Mouse (Mus musculus) MEL (cell line): Measurements from ENCODE around the gene Srpx. TPM values are rescaled to one million over a fixed set of nuclear protein-coding genes. Genes with fewer than 3 reads are reported as not detected.

Experiments
- DNase-seq: peaks from one replicate; pipeline ENCODE4 v3.0.0; 2011; ENCODE audit warnings: low read depth, low spot score
- H3K27ac ChIP-seq: 2 replicates; pipeline ENCODE4 v1.5.1; 2012; ENCODE audit warnings: low read depth, mild to moderate bottlenecking, control low read depth, low read length, moderate library complexity; ENCODE audit not compliant: control insufficient read depth
- H3K27me3 ChIP-seq, 2 experiments: fragments of 150-350 bp in 1 of 2; sonication (generic) in 1 of 2; 2 replicates each; pipeline ENCODE4 v1.6.1; 2012; ENCODE audit warnings: low read length in 2 of 2, mild to moderate bottlenecking in 2 of 2, improper control_type of control experiment in 1 of 2, moderate library complexity in 1 of 2; ENCODE audit not compliant: insufficient read depth in 2 of 2, control insufficient read depth in 1 of 2
- H3K36me3 ChIP-seq, 2 experiments: 2 replicates each; pipeline ENCODE4 v1.6.1; 2012 to 2014; ENCODE audit warnings: low read length in 2 of 2, improper control_type of control experiment in 1 of 2, inconsistent platforms in 1 of 2, mild to moderate bottlenecking in 1 of 2; ENCODE audit not compliant: insufficient read depth in 2 of 2, control insufficient read depth in 1 of 2
- H3K4me1 ChIP-seq, 2 experiments: fragments of 150-350 bp in 1 of 2; sonication (generic) in 1 of 2; 2 replicates each; pipeline ENCODE4 v1.6.1; 2012; ENCODE audit warnings: low read length in 2 of 2, improper control_type of control experiment in 1 of 2, mild to moderate bottlenecking in 1 of 2; ENCODE audit not compliant: insufficient read depth in 2 of 2, control insufficient read depth in 1 of 2
- H3K4me3 ChIP-seq, 2 experiments: fragments of 150-350 bp in 1 of 2; sonication (generic) in 1 of 2; 2 replicates each; pipeline ENCODE4 v1.5.1; 2012; ENCODE audit warnings: low read depth in 2 of 2, low read length in 2 of 2, mild to moderate bottlenecking in 2 of 2, moderate library complexity in 2 of 2, control low read depth in 1 of 2, improper control_type of control experiment in 1 of 2; ENCODE audit not compliant: control insufficient read depth in 1 of 2, insufficient read depth in 1 of 2
- H3K79me2 ChIP-seq: 2 replicates; pipeline ENCODE4 v1.6.1; 2012; ENCODE audit warnings: mild to moderate bottlenecking, low read length, moderate library complexity; ENCODE audit not compliant: control insufficient read depth, poor library complexity, insufficient read depth
- H3K9ac ChIP-seq: 2 replicates; pipeline ENCODE4 v1.6.1; 2012; ENCODE audit warnings: low read depth, mild to moderate bottlenecking, control low read depth, low read length, moderate library complexity; ENCODE audit not compliant: control insufficient read depth, poor library complexity, severe bottlenecking
- H3K9me3 ChIP-seq: fragments of 150-350 bp; sonication (generic); replicated peaks from 2 replicates; pipeline ENCODE4 v1.6.1; 2012; ENCODE audit warnings: mild to moderate bottlenecking, low read length, improper control_type of control experiment, moderate library complexity; ENCODE audit not compliant: insufficient read depth
- CHD2 ChIP-seq: IDR thresholded peaks from 2 replicates; pipeline ENCODE4 v1.6.1; 2011; ENCODE audit warnings: low read length, improper control_type of control experiment
- EP300 ChIP-seq, 2 experiments: IDR thresholded peaks; 2 replicates each; pipeline ENCODE4 v1.6.1; 2011; ENCODE audit warnings: improper control_type of control experiment in 2 of 2, low read length in 2 of 2, low read depth in 1 of 2, mild to moderate bottlenecking in 1 of 2
- JUND ChIP-seq: IDR thresholded peaks from 2 replicates; pipeline ENCODE4 v1.6.1; 2011; ENCODE audit warnings: low read depth, mild to moderate bottlenecking, improper control_type of control experiment, low read length
- MAFK ChIP-seq: IDR thresholded peaks from 2 replicates; pipeline ENCODE4 v1.6.1; 2011; ENCODE audit warnings: low read depth, mild to moderate bottlenecking, low read length, improper control_type of control experiment, borderline replicate concordance
- MAZ ChIP-seq: IDR thresholded peaks from 2 replicates; pipeline ENCODE4 v1.6.1; 2012; ENCODE audit warnings: low read depth, mild to moderate bottlenecking, inconsistent platforms, low read length, improper control_type of control experiment
- MEF2A ChIP-seq: IDR thresholded peaks from 2 replicates; pipeline ENCODE4 v1.6.1; 2014; ENCODE audit warnings: low read depth, mild to moderate bottlenecking, inconsistent platforms, low read length, improper control_type of control experiment; ENCODE audit not compliant: poor library complexity, insufficient replicate concordance, severe bottlenecking; ENCODE audit errors: extremely low read depth
- NELFE ChIP-seq: IDR thresholded peaks from 2 replicates; pipeline ENCODE4 v1.6.1; 2011; ENCODE audit warnings: low read depth, low read length, improper control_type of control experiment
- NRF1 ChIP-seq: IDR thresholded peaks from 2 replicates; pipeline ENCODE4 v1.6.1; 2014; ENCODE audit warnings: low read depth, mild to moderate bottlenecking, inconsistent platforms, low read length, improper control_type of control experiment, moderate library complexity; ENCODE audit not compliant: poor library complexity, insufficient read depth, severe bottlenecking
- POLR2A ChIP-seq, 2 experiments: IDR thresholded peaks; 2 replicates each; pipeline ENCODE4 v1.6.1; 2011 to 2012; ENCODE audit warnings: low read length in 2 of 2, mild to moderate bottlenecking in 2 of 2, control low read depth in 1 of 2, improper control_type of control experiment in 1 of 2, low read depth in 1 of 2, moderate library complexity in 1 of 2; ENCODE audit not compliant: control insufficient read depth in 1 of 2, insufficient read depth in 1 of 2, poor library complexity in 1 of 2
- POLR2AphosphoS5 ChIP-seq: IDR thresholded peaks from 2 replicates; pipeline ENCODE4 v1.6.1; 2012; ENCODE audit warnings: low read depth, borderline replicate concordance, mild to moderate bottlenecking, inconsistent platforms, low read length, moderate library complexity, mixed read lengths
- RCOR1 ChIP-seq: IDR thresholded peaks from 2 replicates; pipeline ENCODE4 v1.6.1; 2012; ENCODE audit warnings: low read depth, mild to moderate bottlenecking, inconsistent platforms, low read length, improper control_type of control experiment
- TAL1 ChIP-seq: IDR thresholded peaks from 2 replicates; pipeline ENCODE4 v1.6.1; 2012; ENCODE audit warnings: mild to moderate bottlenecking, inconsistent platforms, low read length, moderate library complexity, mixed read lengths
- TBP ChIP-seq: IDR thresholded peaks from 2 replicates; pipeline ENCODE4 v1.8.0; 2011; ENCODE audit warnings: low read depth, low read length, improper control_type of control experiment
- TCF12 ChIP-seq: IDR thresholded peaks from 2 replicates; pipeline ENCODE4 v1.6.1; 2014; ENCODE audit warnings: low read depth, mild to moderate bottlenecking, inconsistent platforms, low read length, improper control_type of control experiment, moderate library complexity
- ZKSCAN1 ChIP-seq: IDR thresholded peaks from 2 replicates; pipeline ENCODE4 v1.6.1; 2012; ENCODE audit warnings: low read depth, mild to moderate bottlenecking, inconsistent platforms, low read length, improper control_type of control experiment, moderate library complexity
- ZMIZ1 ChIP-seq: IDR thresholded peaks from 2 replicates; pipeline ENCODE4 v1.6.1; 2012; ENCODE audit warnings: low read depth, mild to moderate bottlenecking, inconsistent platforms, low read length, improper control_type of control experiment, moderate library complexity
- polyA plus RNA-seq, 2 experiments: library from polyadenylated mRNA; stranded (reverse) in 1 of 2; unstranded in 1 of 2; fragments of >175 nt in 1 of 2; fragments of >200 nt in 1 of 2; gene quantifications; 2 replicates each; pipeline versions ENCODE4 v1.2.1 to v1.2.4; 2012; ENCODE audit warnings: low replicate concordance in 2 of 2, low read depth in 1 of 2; ENCODE audit not compliant: insufficient read length in 2 of 2, insufficient read depth in 1 of 2, missing spikeins in 1 of 2
- total RNA-seq: library from RNA; depleted of rRNA; stranded (reverse); fragments of 300-350 nt; gene quantifications from 2 replicates; pipeline ENCODE4 v1.2.3, GENCODE M21; 2012

Srpx gene
- total and polyA plus RNA-seq, 3 experiments: not detected

DNA sequence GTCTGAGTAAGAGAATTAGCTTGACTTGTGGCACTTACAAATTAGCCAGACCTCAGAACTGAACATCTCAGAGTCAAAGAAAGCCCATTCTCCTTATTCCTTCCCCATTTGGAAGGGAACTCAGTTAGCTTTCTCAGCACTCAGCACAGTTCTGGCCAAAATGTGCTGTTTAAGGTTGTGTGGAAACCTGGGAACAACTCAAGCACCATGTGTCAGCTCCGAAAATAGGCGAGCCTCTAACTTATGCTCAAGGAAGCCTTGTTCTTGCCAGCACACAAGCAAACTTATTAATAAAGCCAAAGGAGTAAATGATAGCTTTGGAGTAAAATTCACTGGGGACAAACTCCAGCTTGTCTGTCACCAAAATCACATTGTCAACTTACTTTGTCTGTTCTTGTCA, 54.1 kb downstream of the Srpx start:
- Histone ChIP-seq H3K27me3 (no peaks in the 10 kb centered on the region), H3K4me3 (no peak overlapping the region), H3K36me3 (no peaks in the 10 kb centered on the region), H3K79me2 (no peaks in the 10 kb centered on the region), H3K4me1 (no peaks in the 10 kb centered on the region), H3K9me3 (no peaks in the 10 kb centered on the region), H3K9ac (no peak overlapping the region), H3K27ac (no peak overlapping the region)
- DNase-seq: no peak
- no peak for TF ChIP-seq NRF1
- no peak for TF ChIP-seq MAFK

- no peak for TF ChIP-seq RCOR1
- TF ChIP-seq MAZ: no peak
- TF ChIP-seq TBP: no peak
- no peak for TF ChIP-seq NELFE
- no peak for TF ChIP-seq POLR2A (IDR thresholded peaks at IDR 0.05; ENCODE audit: control insufficient read depth in 1 of 2, insufficient read depth in 1 of 2, low read depth in 1 of 2, low read length in 2 of 2, poor library complexity in 1 of 2)
- no peak for TF ChIP-seq ZKSCAN1
- no peak for TF ChIP-seq ZMIZ1
- Histone ChIP-seq H3K27me3 (no peaks in the 10 kb centered on the region), H3K4me1 (no peaks in the 10 kb centered on the region), H3K9ac (no peak overlapping the region), H3K27ac (no peak overlapping the region), H3K79me2 (no peaks in the 10 kb centered on the region), H3K4me3 (no peak overlapping the region), H3K36me3 (no peaks in the 10 kb centered on the region), H3K9me3 (no peaks in the 10 kb centered on the region)
- DNase-seq: no peak
These were observed 55.3 kb downstream of the Srpx start for GRCm38 (mm10) chrX:10062201-10062600.

- Histone ChIP-seq H3K27me3 (no peaks in the 10 kb centered on the region), H3K27ac (no peak overlapping the region), H3K79me2 (no peaks in the 10 kb centered on the region), H3K4me3 (no peak overlapping the region), H3K36me3 (no peaks in the 10 kb centered on the region), H3K4me1 (no peaks in the 10 kb centered on the region), H3K9me3 (no peaks in the 10 kb centered on the region), H3K9ac (no peak overlapping the region)
- no peak for TF ChIP-seq TAL1
- no peak for TF ChIP-seq TCF12
- no peak for TF ChIP-seq JUND
- TF ChIP-seq EP300 (IDR thresholded peaks at IDR 0.05; ENCODE audit: low read depth in 1 of 2, low read length in 2 of 2): no peak
- no peak for TF ChIP-seq MEF2A
- TF ChIP-seq NELFE: no peak
- TF ChIP-seq CHD2: no peak
- no peak for TF ChIP-seq POLR2AphosphoS5
- DNase-seq: no peak
These were observed 82.8 kb downstream of the Srpx start for GRCm38 (mm10) chrX:10034666-10035065.
